Mouse (Mus musculus) midbrain, embryonic 12.5 days (tissue): ENCODE measurements around the gene Chpf2. TPM values are rescaled to one million over a fixed set of nuclear protein-coding genes. Genes with fewer than 3 reads are reported as not detected.

Source experiments
- ATAC-seq: fragments of 200-750 bp; cut with Nextera tagmentation; 2 replicates; pipeline ENCODE4 v1.8.0; 2017; ENCODE audit warnings: low read depth, moderate TSS enrichment, moderate library complexity; ENCODE audit not compliant: low FRiP score
- H3K27ac ChIP-seq: fragments of 300-500 bp; sonication (generic); replicated peaks from 2 replicates; pipeline ENCODE4 v1.5.1; 2016; ENCODE audit warnings: mild to moderate bottlenecking
- H3K27me3 ChIP-seq: fragments of 300-500 bp; sonication (generic); 2 replicates; pipeline ENCODE4 v1.6.1; 2016; ENCODE audit warnings: mild to moderate bottlenecking
- H3K36me3 ChIP-seq: fragments of 300-500 bp; sonication (generic); 2 replicates; pipeline ENCODE4 v1.6.1; 2016
- H3K4me1 ChIP-seq: fragments of 300-500 bp; sonication (generic); 2 replicates; pipeline ENCODE4 v1.6.1; 2016
- H3K4me2 ChIP-seq: fragments of 300-500 bp; sonication (generic); replicated peaks from 2 replicates; pipeline ENCODE4 v1.6.1; 2016; ENCODE audit warnings: mild to moderate bottlenecking, moderate library complexity
- H3K4me3 ChIP-seq: fragments of 300-500 bp; sonication (generic); 2 replicates; pipeline ENCODE4 v1.5.1; 2016; ENCODE audit warnings: mild to moderate bottlenecking
- H3K9ac ChIP-seq: fragments of 300-500 bp; sonication (generic); replicated peaks from 2 replicates; pipeline ENCODE4 v1.6.1; 2016; ENCODE audit warnings: mild to moderate bottlenecking, moderate library complexity
- H3K9me3 ChIP-seq: fragments of 300-500 bp; sonication (generic); 2 replicates; pipeline ENCODE4 v1.6.1; 2016; ENCODE audit warnings: mild to moderate bottlenecking
- WGBS: fragments of 180-500 bp; shearing (Covaris S2); methylation state at CpG from one replicate; pipeline ENCODE4 v1.1.7; 2016; 5-methylcytosine and 5-hydroxymethylcytosine counted together
- polyA plus RNA-seq: library from polyadenylated mRNA; unstranded; fragments of >200 nt; fragmentation: Nextera tagmentation; extraction: Ambion mirVana; gene quantifications from 2 replicates; pipeline ENCODE4 v1.2.1, GENCODE M21; 2016

Gene Chpf2
- polyA plus RNA-seq, 1 experiment from 2014 or later = 22.1 TPM

DNA sequence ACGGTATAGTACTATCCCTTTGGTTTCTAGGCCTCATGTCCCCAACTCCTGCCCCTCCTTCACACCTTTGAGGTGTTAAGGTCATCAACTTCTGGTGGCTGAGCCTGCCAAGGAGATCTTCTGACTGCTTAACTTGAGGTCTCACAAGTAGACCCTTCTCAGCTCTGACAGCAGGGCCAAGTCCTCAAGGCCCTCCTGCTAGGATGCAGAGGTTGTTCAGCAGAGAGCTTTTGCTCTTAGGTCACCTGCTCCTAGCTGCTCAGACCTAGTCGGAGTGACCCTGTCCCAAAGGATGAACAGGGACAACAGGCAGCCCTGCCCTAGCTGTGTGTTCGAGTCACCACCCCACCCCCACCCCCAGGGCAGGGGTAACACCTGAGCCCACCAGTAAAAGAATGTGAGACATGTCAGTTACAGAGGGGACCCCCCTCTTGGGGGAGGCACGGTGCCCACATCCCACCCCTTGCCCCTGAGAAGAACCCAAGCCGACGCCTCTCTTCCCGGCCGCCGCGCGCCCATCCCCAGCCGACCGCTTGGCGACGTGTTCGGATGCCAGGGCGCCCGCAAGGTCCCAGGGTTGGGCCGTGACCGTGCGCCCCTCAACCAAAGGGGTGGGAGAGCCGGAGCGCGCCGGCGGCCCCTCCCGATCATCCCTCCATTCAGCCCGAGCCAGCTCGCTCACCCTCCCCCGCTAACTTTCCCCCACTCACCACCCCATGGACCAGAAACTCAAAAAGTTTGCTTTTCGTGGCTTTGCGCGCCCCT lies 14.7 kb downstream of the Chpf2 start:
- Histone ChIP-seq H3K36me3 (no peaks in the 10 kb centered on the region), H3K4me1 (peaks cover 83% of the 10 kb centered on the region), H3K9me3 (no peaks in the 10 kb centered on the region), H3K9ac (peak overlapping the region; percentile 86), H3K27me3 (0 out of 2 replicates have a peak, but pooled peaks cover 4% of the 10 kb centered on the region), H3K4me3 (peak overlapping the region; percentile 64), H3K4me2 (peak overlapping the region; percentile 72), H3K27ac (peak overlapping the region; percentile 99)
- WGBS = under 1% methylated on average over 33 of the region's 33 CpGs
- ATAC-seq = no peak

DNA sequence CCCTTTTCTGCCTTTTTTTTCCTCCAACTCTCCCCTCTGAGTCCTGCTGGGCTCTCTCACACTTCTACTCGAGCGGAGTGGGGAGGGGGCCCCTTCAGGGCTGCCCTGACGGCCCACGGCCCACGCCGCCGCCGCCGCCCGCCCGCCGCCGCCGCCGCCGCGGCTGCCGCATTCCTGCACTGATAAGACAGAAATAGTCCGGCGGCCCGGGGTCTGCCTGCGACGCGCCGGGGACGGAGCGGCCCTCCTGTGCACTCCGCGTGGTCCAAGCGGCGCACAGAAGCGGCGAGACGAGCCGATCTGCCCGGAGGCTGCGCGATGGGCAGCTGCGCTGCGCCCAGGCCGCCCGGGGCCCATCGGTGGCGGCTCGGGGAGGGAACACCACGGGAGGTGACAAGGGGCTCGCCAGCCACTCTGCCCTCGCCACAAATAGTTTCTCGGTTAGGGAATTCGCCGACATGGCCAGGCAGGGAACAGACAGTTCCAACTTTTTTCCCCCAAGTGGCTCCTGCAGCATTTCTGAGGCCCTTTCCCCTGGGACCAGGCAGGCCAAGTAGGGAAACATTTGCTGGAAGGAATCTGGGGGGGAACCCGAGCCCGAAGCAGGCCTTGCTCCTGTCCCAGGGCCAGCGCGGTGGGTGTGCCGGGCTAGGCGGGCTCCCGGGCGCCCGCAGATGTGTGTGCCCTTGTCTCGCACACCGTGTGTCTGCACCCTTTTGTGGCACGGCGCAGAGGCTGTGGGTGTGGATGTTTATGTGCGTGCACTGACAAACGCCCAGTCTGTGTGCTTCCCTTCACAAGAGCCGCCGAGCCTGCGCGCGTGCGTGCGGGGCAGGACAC lies 15.6 kb downstream of the Chpf2 start:
- Histone ChIP-seq H3K9me3 (no peaks in the 10 kb centered on the region), H3K27ac (peak overlapping the region; percentile 99), H3K36me3 (no peaks in the 10 kb centered on the region), H3K9ac (peak overlapping the region; percentile 86), H3K4me2 (peak overlapping the region; percentile 72), H3K4me3 (peak overlapping the region; percentile 64), H3K4me1 (peaks cover 83% of the 10 kb centered on the region), H3K27me3 (0 out of 2 replicates have a peak, but pooled peaks cover 4% of the 10 kb centered on the region)
- ATAC-seq = peak; percentile 29
- WGBS = under 1% methylated on average over 73 of the region's 73 CpGs

GRCm38 (mm10) chr5:24602751-24603343 lies 16.3 kb downstream of the Chpf2 start:
- H3K4me1 ChIP-seq = peaks cover 80% of the 10 kb centered on the region
- peak overlapping the region; percentile 99 for H3K27ac ChIP-seq
- H3K9ac ChIP-seq = peak overlapping the region; percentile 86
- H3K4me3 ChIP-seq = peak overlapping the region; percentile 64
- 0 out of 2 replicates have a peak, but pooled peaks cover 4% of the 10 kb centered on the region for H3K27me3 ChIP-seq
- no peaks in the 10 kb centered on the region for H3K36me3 ChIP-seq
- H3K4me2 ChIP-seq = peak overlapping the region; percentile 72
- H3K9me3 ChIP-seq = no peaks in the 10 kb centered on the region
- peak; percentile 20 for ATAC-seq
- WGBS = under 1% methylated on average over 16 of the region's 16 CpGs

GRCm38 (mm10) chr5:24603431-24604010 lies 17.0 kb downstream of the Chpf2 start:
- no peaks in the 10 kb centered on the region for H3K9me3 ChIP-seq
- peak overlapping the region; percentile 99 for H3K27ac ChIP-seq
- H3K36me3 ChIP-seq = no peaks in the 10 kb centered on the region
- 52% methylated on average over 8 of the region's 8 CpGs for WGBS
- peak overlapping the region; percentile 86 for H3K9ac ChIP-seq
- H3K4me2 ChIP-seq = peak overlapping the region; percentile 72
- H3K27me3 ChIP-seq = 0 out of 2 replicates have a peak, but pooled peaks cover 4% of the 10 kb centered on the region
- ATAC-seq = no peak
- peaks cover 74% of the 10 kb centered on the region for H3K4me1 ChIP-seq
- peak overlapping the region; percentile 64; the same call in 1 of the 2 replicates for H3K4me3 ChIP-seq

DNA sequence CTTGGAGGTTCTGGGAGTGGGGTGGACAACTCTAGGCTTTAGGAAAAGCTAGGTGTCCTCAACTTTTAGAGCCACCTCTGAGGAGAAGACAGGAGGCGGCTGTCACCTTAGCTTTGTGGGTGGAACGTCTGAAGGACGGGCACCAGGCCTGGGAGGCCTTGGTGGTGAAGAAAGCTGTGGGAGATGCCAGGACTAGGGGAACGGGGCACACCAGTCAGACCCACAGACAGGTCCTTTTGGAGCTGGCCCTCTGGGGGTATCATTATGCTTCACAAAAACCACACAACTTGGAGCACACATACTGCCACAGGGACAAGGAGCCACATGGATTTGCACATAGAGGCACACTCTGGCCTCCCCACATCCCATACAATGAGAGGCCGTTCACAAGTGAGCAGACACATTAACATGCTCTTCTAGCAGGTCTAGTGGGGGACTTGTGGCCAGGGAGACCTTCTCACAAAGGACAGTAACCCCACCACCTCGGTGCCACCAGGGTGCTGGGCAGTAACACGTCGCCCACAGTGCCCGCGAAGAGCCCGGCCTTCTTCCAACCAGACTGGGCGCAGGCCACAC lies 17.6 kb downstream of the Chpf2 start:
- Histone ChIP-seq H3K36me3 (no peaks in the 10 kb centered on the region), H3K9me3 (no peaks in the 10 kb centered on the region), H3K4me3 (peak overlapping the region; percentile 53), H3K4me1 (peaks cover 69% of the 10 kb centered on the region), H3K27me3 (0 out of 2 replicates have a peak, but pooled peaks cover 4% of the 10 kb centered on the region), H3K27ac (peak overlapping the region; percentile 99), H3K9ac (peak overlapping the region; percentile 86), H3K4me2 (peak overlapping the region; percentile 72)
- 14% methylated on average over 12 of the region's 12 CpGs for WGBS
- no peak for ATAC-seq

GRCm38 (mm10) chr5:24604656-24605100 lies 18.1 kb downstream of the Chpf2 start:
- peaks cover 64% of the 10 kb centered on the region for H3K4me1 ChIP-seq
- peak overlapping the region; percentile 72 for H3K4me2 ChIP-seq
- WGBS = under 1% methylated on average over 46 of the region's 46 CpGs
- H3K9me3 ChIP-seq = no peaks in the 10 kb centered on the region
- H3K4me3 ChIP-seq = peak overlapping the region; percentile 53
- H3K36me3 ChIP-seq = no peaks in the 10 kb centered on the region
- H3K27me3 ChIP-seq = 0 out of 2 replicates have a peak, but pooled peaks cover 4% of the 10 kb centered on the region
- peak overlapping the region; percentile 99 for H3K27ac ChIP-seq
- peak overlapping the region; percentile 86 for H3K9ac ChIP-seq
- ATAC-seq = peak; percentile 82

DNA sequence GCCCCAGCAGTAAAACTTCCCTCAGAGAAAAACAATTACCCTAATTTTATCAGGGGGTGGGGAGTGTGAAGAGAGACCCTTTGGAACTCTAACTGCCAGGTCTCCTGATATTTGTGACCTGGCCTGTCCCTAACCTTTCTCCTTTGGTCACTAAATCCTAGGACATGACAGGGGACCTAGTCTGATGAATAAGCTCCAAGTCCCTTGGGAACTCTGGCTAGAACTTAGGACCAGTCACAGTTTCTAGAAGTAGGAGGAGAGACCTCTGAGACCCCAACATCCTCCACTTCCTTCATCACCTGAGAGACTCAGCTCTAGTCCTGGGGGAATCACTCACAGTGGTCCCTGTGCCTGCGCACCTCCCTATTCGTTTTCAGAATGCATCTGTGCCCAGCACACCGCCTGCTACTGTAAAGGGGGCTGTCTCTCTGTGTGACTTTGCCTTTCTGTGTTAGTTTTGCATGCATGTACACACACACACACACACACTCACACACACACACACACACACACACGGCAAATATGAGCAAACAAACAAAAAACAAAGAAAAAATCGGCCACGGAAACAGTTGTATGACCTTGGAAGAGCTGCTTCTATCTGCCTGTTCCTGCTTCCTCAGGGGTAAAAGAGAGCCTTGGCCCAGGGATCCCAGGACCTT lies 18.9 kb downstream of the Chpf2 start:
- peaks cover 59% of the 10 kb centered on the region for H3K4me1 ChIP-seq

DNA sequence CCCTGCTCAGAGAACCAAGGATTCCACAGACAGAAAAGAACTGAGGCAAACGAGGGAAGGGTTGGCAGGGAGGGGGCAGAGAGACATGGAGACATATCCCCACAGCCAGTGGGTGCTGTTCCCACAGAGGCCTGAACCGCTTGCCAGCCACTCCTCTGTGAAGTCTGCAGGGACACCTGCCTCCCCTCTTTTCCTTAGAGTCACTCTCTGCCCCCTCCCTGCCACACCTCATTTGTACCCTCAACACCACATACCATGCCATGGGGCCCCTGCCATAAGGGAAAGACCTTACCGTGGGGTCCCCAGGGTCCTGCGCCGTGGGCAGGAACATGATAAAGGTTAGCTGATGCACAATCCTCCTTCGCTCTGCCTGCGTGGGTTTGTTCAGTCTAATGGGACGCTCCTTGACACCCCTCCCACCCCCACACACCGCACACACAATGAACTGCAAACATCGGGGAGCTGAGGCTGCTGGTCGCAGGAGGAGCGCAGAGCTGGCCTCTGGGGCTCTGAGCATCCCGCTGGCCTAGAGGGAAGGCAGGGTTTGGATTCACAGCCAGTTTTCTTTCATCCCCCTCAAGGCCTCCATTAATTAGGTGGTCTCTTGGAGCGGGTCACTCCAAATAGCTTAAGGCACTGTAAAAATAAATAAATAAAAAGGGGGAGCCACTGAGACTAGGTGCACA lies 19.6 kb downstream of the Chpf2 start:
- Histone ChIP-seq H3K4me3 (peak overlapping the region; percentile 53), H3K27ac (peak overlapping the region; percentile 99), H3K27me3 (no peaks in the 10 kb centered on the region), H3K9me3 (no peaks in the 10 kb centered on the region), H3K36me3 (no peaks in the 10 kb centered on the region), H3K4me2 (peak overlapping the region; percentile 72), H3K4me1 (peaks cover 52% of the 10 kb centered on the region), H3K9ac (peak overlapping the region; percentile 86)
- 9% methylated on average over 14 of the region's 14 CpGs for WGBS
- ATAC-seq = no peak

More for the DNA sequence above, 18.9 kb downstream of the Chpf2 start:
- Histone ChIP-seq H3K9me3 (no peaks in the 10 kb centered on the region), H3K4me3 (peak overlapping the region; percentile 53), H3K4me2 (peak overlapping the region; percentile 72), H3K36me3 (no peaks in the 10 kb centered on the region), H3K9ac (peak overlapping the region; percentile 86), H3K27me3 (0 out of 2 replicates have a peak, but pooled peaks cover 4% of the 10 kb centered on the region), H3K27ac (peak overlapping the region; percentile 99)
- 11% methylated on average over 6 of the region's 6 CpGs for WGBS
- ATAC-seq = no peak

GRCm38 (mm10) chr5:24609388-24609787 lies 22.8 kb downstream of the Chpf2 start:
- H3K27ac ChIP-seq = no peak overlapping the region
- WGBS = 60% methylated on average over 5 of the region's 5 CpGs
- no peak overlapping the region for H3K4me2 ChIP-seq
- H3K9me3 ChIP-seq = no peaks in the 10 kb centered on the region
- H3K27me3 ChIP-seq = no peaks in the 10 kb centered on the region
- peaks cover 37% of the 10 kb centered on the region for H3K4me1 ChIP-seq
- H3K4me3 ChIP-seq = no peak overlapping the region
- no peak overlapping the region for H3K9ac ChIP-seq
- no peak for ATAC-seq
- no peaks in the 10 kb centered on the region for H3K36me3 ChIP-seq
